Mouse (Mus musculus) brain, embryonic 14.5 days (tissue): ENCODE results near the gene Sall1.

Source experiments
- CTCF ChIP-seq: fragments of 200-500 bp; IDR thresholded peaks from 2 replicates; pipeline ENCODE4 v1.5.1; 2012; ENCODE audit warnings: inconsistent platforms, mild to moderate bottlenecking, moderate library complexity, borderline replicate concordance; ENCODE audit not compliant: insufficient read depth, insufficient read length; ENCODE audit errors: extremely low read depth
- POLR2A ChIP-seq: fragments of 200-500 bp; IDR thresholded peaks from 2 replicates; pipeline ENCODE4 v1.6.1; 2012; ENCODE audit warnings: mild to moderate bottlenecking, inconsistent platforms, borderline replicate concordance; ENCODE audit not compliant: poor library complexity, insufficient read depth, insufficient read length, severe bottlenecking; ENCODE audit errors: extremely low read depth

DNA sequence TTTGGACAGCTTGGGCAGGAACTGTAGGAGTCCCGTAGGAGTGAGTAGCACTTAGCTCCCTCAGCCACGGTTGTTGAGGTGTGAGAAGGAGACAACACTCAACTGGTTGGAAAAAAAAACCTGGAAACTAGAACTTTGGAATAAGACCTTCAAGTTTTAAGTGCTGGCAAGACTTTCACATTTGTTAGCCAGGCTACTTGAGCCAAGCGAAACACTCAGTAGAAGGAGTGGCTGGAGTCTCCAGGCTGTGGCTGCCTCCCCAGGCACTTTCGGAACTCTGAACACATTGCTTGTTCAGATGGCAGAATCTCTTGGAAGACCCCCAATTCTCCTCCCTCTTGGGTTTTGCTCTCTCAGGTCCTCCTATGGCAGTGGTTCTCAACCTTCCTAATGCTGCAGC lies 26.1 kb downstream of the Sall1 start:
- TF ChIP-seq CTCF = no peak
- TF ChIP-seq POLR2A = no peak
